Mouse (Mus musculus) MEL (cell line): ENCODE data around the gene Ppfibp1. TPM values are rescaled to one million over a fixed set of nuclear protein-coding genes. Genes with fewer than 3 reads are reported as not detected.

ENCODE experiments used
- DNase-seq: peaks from one replicate; pipeline ENCODE4 v3.0.0; 2011; ENCODE audit warnings: low read depth, low spot score
- H3K27ac ChIP-seq: 2 replicates; pipeline ENCODE4 v1.5.1; 2012; ENCODE audit warnings: low read depth, mild to moderate bottlenecking, control low read depth, low read length, moderate library complexity; ENCODE audit not compliant: control insufficient read depth
- H3K27me3 ChIP-seq, 2 experiments: fragments of 150-350 bp in 1 of 2; sonication (generic) in 1 of 2; 2 replicates each; pipeline ENCODE4 v1.6.1; 2012; ENCODE audit warnings: low read length in 2 of 2, mild to moderate bottlenecking in 2 of 2, improper control_type of control experiment in 1 of 2, moderate library complexity in 1 of 2; ENCODE audit not compliant: insufficient read depth in 2 of 2, control insufficient read depth in 1 of 2
- H3K36me3 ChIP-seq, 2 experiments: 2 replicates each; pipeline ENCODE4 v1.6.1; 2012 to 2014; ENCODE audit warnings: low read length in 2 of 2, improper control_type of control experiment in 1 of 2, inconsistent platforms in 1 of 2, mild to moderate bottlenecking in 1 of 2; ENCODE audit not compliant: insufficient read depth in 2 of 2, control insufficient read depth in 1 of 2
- H3K4me1 ChIP-seq, 2 experiments: fragments of 150-350 bp in 1 of 2; sonication (generic) in 1 of 2; 2 replicates each; pipeline ENCODE4 v1.6.1; 2012; ENCODE audit warnings: low read length in 2 of 2, improper control_type of control experiment in 1 of 2, mild to moderate bottlenecking in 1 of 2; ENCODE audit not compliant: insufficient read depth in 2 of 2, control insufficient read depth in 1 of 2
- H3K4me3 ChIP-seq, 2 experiments: fragments of 150-350 bp in 1 of 2; sonication (generic) in 1 of 2; 2 replicates each; pipeline ENCODE4 v1.5.1; 2012; ENCODE audit warnings: low read depth in 2 of 2, low read length in 2 of 2, mild to moderate bottlenecking in 2 of 2, moderate library complexity in 2 of 2, control low read depth in 1 of 2, improper control_type of control experiment in 1 of 2; ENCODE audit not compliant: control insufficient read depth in 1 of 2, insufficient read depth in 1 of 2
- H3K79me2 ChIP-seq: 2 replicates; pipeline ENCODE4 v1.6.1; 2012; ENCODE audit warnings: mild to moderate bottlenecking, low read length, moderate library complexity; ENCODE audit not compliant: control insufficient read depth, poor library complexity, insufficient read depth
- H3K9ac ChIP-seq: 2 replicates; pipeline ENCODE4 v1.6.1; 2012; ENCODE audit warnings: low read depth, mild to moderate bottlenecking, control low read depth, low read length, moderate library complexity; ENCODE audit not compliant: control insufficient read depth, poor library complexity, severe bottlenecking
- H3K9me3 ChIP-seq: fragments of 150-350 bp; sonication (generic); replicated peaks from 2 replicates; pipeline ENCODE4 v1.6.1; 2012; ENCODE audit warnings: mild to moderate bottlenecking, low read length, improper control_type of control experiment, moderate library complexity; ENCODE audit not compliant: insufficient read depth
- CHD2 ChIP-seq: IDR thresholded peaks from 2 replicates; pipeline ENCODE4 v1.6.1; 2011; ENCODE audit warnings: low read length, improper control_type of control experiment
- E2F4 ChIP-seq: IDR thresholded peaks from 2 replicates; pipeline ENCODE4 v1.6.1; 2011; ENCODE audit warnings: low read depth, low read length, improper control_type of control experiment, borderline replicate concordance
- ETS1 ChIP-seq: IDR thresholded peaks from 2 replicates; pipeline ENCODE4 v1.6.1; 2012; ENCODE audit warnings: low read depth, mild to moderate bottlenecking, inconsistent platforms, low read length, improper control_type of control experiment, moderate library complexity
- GABPA ChIP-seq: IDR thresholded peaks from 2 replicates; pipeline ENCODE4 v1.6.1; 2012; ENCODE audit warnings: low read depth, mild to moderate bottlenecking, inconsistent platforms, low read length, improper control_type of control experiment, moderate library complexity
- GATA1 ChIP-seq: IDR thresholded peaks from 2 replicates; pipeline ENCODE4 v1.6.1; 2011; ENCODE audit warnings: low read depth, low read length, improper control_type of control experiment
- KAT2A ChIP-seq: conservative IDR thresholded peaks from 2 replicates; pipeline ENCODE4 v1.6.1; 2012; ENCODE audit warnings: low read depth, low read length, improper control_type of control experiment, inconsistent platforms
- MAFK ChIP-seq: IDR thresholded peaks from 2 replicates; pipeline ENCODE4 v1.6.1; 2011; ENCODE audit warnings: low read depth, mild to moderate bottlenecking, low read length, improper control_type of control experiment, borderline replicate concordance
- MXI1 ChIP-seq: IDR thresholded peaks from 2 replicates; pipeline ENCODE4 v1.6.1; 2011; ENCODE audit warnings: mild to moderate bottlenecking, low read depth, low read length, improper control_type of control experiment
- MYB ChIP-seq: IDR thresholded peaks from 2 replicates; pipeline ENCODE4 v1.6.1; 2011; ENCODE audit warnings: mild to moderate bottlenecking, low read depth, low read length, improper control_type of control experiment
- MYC ChIP-seq: IDR thresholded peaks from 2 replicates; pipeline ENCODE4 v1.6.1; 2011; ENCODE audit warnings: low read depth, mild to moderate bottlenecking, low read length, improper control_type of control experiment, moderate library complexity
- POLR2AphosphoS2 ChIP-seq: IDR thresholded peaks from 2 replicates; pipeline ENCODE4 v1.6.1; 2011; ENCODE audit warnings: low read length, improper control_type of control experiment
- ZNF384 ChIP-seq: IDR thresholded peaks from 2 replicates; pipeline ENCODE4 v1.6.1; 2012; ENCODE audit warnings: low read depth, mild to moderate bottlenecking, inconsistent platforms, low read length, improper control_type of control experiment
- polyA plus RNA-seq, 2 experiments: library from polyadenylated mRNA; stranded (reverse) in 1 of 2; unstranded in 1 of 2; fragments of >175 nt in 1 of 2; fragments of >200 nt in 1 of 2; gene quantifications; 2 replicates each; pipeline versions ENCODE4 v1.2.1 to v1.2.4; 2012; ENCODE audit warnings: low replicate concordance in 2 of 2, low read depth in 1 of 2; ENCODE audit not compliant: insufficient read length in 2 of 2, insufficient read depth in 1 of 2, missing spikeins in 1 of 2
- total RNA-seq: library from RNA; depleted of rRNA; stranded (reverse); fragments of 300-350 nt; gene quantifications from 2 replicates; pipeline ENCODE4 v1.2.3, GENCODE M21; 2012; rRNA removed

The Ppfibp1 gene
- total and polyA plus RNA-seq, 3 experiments: 12.2 to 14.6 TPM; not detected in 1

DNA sequence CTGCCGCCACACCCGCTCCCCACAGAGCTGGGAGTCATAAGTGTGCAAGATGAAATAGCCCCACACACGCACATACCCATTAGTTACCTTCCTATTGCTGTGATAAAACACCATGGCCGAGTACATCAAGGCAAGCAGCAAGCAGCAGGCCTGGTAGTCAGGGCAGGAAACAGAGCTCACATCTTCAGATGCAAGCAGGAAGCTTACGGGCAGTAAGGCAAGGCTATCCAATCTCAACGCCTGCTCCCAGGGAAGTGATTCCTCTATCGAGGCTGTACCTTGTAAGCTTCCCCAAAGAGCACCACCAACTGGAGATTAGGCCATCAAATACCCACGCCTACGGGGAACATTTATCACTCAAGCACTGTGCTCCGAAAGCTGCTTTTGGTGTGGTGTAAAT is 191.6 kb downstream of the Ppfibp1 start:
- H3K36me3 ChIP-seq: peaks cover 0 to 2% of the 10 kb centered on the region in 2 experiments; a peak in 2 of 4 replicates
- DNase-seq: no peak
- TF ChIP-seq MXI1 (no peak), MAFK (no peak), E2F4 (no peak), MYB (no peak), CHD2 (no peak), ETS1 (no peak), GABPA (no peak), MYC (no peak), POLR2AphosphoS2 (no peak), GATA1 (no peak), ZNF384 (no peak), KAT2A (no peak)
- no peak overlapping the region for H3K9ac ChIP-seq
- no peaks in the 10 kb centered on the region for H3K9me3 ChIP-seq
- H3K27me3 ChIP-seq: no peaks in the 10 kb centered on the region
- H3K27ac ChIP-seq: no peak overlapping the region
- H3K79me2 ChIP-seq: no peaks in the 10 kb centered on the region
- H3K4me3 ChIP-seq: no peak overlapping the region
- peaks cover 0 to 2% of the 10 kb centered on the region in 2 experiments; a peak in 1 of 4 replicates for H3K4me1 ChIP-seq

Other genes starting within 250 kb of the Ppfibp1 start
- 79.5 and 83.7 TPM in 2 replicates for gene Med21, start 245.9 kb upstream of the Ppfibp1 start, total RNA-seq
- gene Med21, start 245.9 kb upstream of the Ppfibp1 start, polyA plus RNA-seq: 10 to 100 TPM in 1 of 2 experiments, not detected in 1; 56.7 TPM
- gene Tm7sf3, start 245.7 kb upstream of the Ppfibp1 start, total RNA-seq: 18.0 and 18.3 TPM in 2 replicates
- 10 to 100 TPM in 1 of 2 experiments, not detected in 1; 27.1 TPM for gene Tm7sf3, start 245.7 kb upstream of the Ppfibp1 start, polyA plus RNA-seq
- 5.1 and 6.2 TPM in 2 replicates for gene Stk38l, start 163.5 kb upstream of the Ppfibp1 start, total RNA-seq
- gene Stk38l, start 163.5 kb upstream of the Ppfibp1 start, polyA plus RNA-seq: 1 to 10 TPM in 1 of 2 experiments, not detected in 1; 9.2 TPM
- gene Arntl2, start 92.4 kb upstream of the Ppfibp1 start, total RNA-seq: 16.8 and 20.2 TPM in 2 replicates
- 10 to 100 TPM in 1 of 2 experiments, not detected in 1; 20.6 TPM for gene Arntl2, start 92.4 kb upstream of the Ppfibp1 start, polyA plus RNA-seq
- gene Smco2, start 38.4 kb upstream of the Ppfibp1 start, total RNA-seq: not detected in 2 replicates
- not detected for gene Smco2, start 38.4 kb upstream of the Ppfibp1 start, polyA plus RNA-seq
- gene 1700034J05Rik, start 65.9 kb downstream of the Ppfibp1 start, total RNA-seq: not detected in 2 replicates
- not detected for gene 1700034J05Rik, start 65.9 kb downstream of the Ppfibp1 start, polyA plus RNA-seq
- gene Rep15, start 144.1 kb downstream of the Ppfibp1 start, total RNA-seq: 0.31 and 0.36 TPM in 2 replicates
- gene Rep15, start 144.1 kb downstream of the Ppfibp1 start, polyA plus RNA-seq: under 1 TPM in 1 of 2 experiments, not detected in 1; 0.43 TPM
- gene Mrps35, start 154.3 kb downstream of the Ppfibp1 start, total RNA-seq: 97.0 and 99.0 TPM in 2 replicates
- 100 to 1,000 TPM in 1 of 2 experiments, not detected in 1; 148 TPM for gene Mrps35, start 154.3 kb downstream of the Ppfibp1 start, polyA plus RNA-seq
- gene Mansc4, start 198.5 kb downstream of the Ppfibp1 start, total RNA-seq: not detected in 2 replicates
- under 1 TPM in 1 of 2 experiments, not detected in 1; 0.21 TPM for gene Mansc4, start 198.5 kb downstream of the Ppfibp1 start, polyA plus RNA-seq
- 7.3 and 10.9 TPM in 2 replicates for gene Klhl42, start 202.9 kb downstream of the Ppfibp1 start, total RNA-seq
- gene Klhl42, start 202.9 kb downstream of the Ppfibp1 start, polyA plus RNA-seq: 1 to 10 TPM in 1 of 2 experiments, not detected in 1; 8.2 TPM